Mouse (Mus musculus) ES-CJ7 (cell line): Measurements from ENCODE around the gene Gm14862.
A peak's percentile ranks its signal among the peaks of the same experiment; 100 is the strongest.
"Not testable (repeated sequence)": the region's sequence is repeated elsewhere in the genome, so short reads cannot be mapped to it uniquely, and the experiment has no call there.

Experiments
- DNase-seq: peaks from one replicate; pipeline ENCODE4 v3.0.0; 2011; ENCODE audit warnings: low read depth, low spot score

Gm14862 gene

DNA sequence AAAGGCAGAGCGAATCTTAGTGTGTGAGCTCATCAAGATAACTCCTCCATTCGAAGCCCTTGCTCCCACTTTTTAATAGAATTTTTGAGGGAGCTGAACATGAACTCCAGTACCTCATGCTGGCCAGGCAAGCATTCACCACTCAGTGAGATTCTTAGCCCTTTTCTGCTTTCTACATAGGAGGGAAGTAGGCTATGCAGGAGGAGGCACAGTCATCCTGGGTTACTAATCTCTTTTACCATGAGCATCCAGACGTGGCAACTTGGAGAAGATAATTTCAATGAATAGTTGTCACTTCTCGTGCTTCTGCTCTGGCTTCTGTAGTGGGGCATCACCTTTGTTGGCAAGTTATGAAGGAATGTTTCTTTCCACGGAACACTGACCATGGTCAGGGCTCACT is at the start of gene Gm14862:
Gene Gm14862, minus strand, starts transcription at position 134 of the 400 bp plus-strand sequence.
- no peak for DNase-seq

DNA sequence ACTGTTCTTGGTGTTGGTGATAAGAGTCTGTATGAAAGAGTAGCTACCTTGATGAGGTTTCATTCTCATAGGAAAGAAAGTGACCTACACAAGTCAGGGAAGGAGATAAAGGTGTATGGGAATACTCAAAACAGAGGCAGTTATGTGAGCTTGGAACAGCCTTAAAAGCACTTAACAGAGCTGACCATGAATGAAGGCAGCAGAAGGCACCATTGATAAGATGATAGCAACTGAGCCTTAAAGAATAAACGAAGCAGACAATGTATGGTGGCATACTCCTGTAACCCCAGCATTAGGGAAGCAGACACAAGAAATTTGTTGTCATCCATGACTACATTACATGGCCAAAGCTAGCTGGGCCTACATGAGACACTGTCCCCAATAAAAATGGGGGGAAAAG is 46.8 kb upstream of the Gm14862 start:
- no peak for DNase-seq

DNA sequence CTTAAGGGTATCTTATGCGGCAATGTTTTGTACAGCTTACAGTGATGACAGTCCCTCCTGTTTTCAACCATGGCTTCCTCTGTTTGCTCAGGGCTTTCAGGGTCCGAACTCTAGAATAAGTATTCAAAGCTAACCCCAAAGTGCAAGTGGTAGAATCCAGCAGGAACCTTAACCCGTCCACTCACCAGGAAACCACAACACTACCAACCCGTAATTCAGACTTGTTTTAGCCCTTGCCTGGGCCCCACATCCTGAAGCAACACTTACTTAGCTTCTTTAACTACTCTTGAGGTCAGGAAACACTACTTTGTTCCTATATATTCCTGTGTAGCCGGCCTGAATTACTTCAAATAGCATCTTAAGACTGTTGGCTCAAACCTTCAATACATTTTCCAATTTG is 46.1 kb upstream of the Gm14862 start:
- DNase-seq: no peak

DNA sequence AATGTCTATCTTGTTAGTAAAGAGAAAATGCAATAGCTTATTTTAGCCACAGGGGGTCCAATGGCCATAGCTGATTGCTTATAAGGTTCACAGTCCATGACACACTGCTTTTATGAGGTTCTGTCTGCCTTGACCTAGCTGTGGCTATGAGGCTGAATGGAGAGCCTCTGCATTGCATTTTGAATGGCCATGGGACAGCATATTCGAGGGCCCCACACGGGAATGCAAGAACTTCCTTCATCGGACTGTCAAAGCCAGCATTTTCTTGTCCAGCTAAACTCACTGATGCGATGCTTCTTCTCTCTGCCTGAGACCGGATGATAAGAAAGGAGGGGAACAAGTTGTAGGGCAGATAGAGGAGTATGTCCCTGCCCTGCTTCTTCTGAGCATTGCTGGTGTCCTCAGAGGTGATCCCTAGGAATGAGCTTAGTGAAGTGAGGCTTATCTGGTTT is 41.7 kb upstream of the Gm14862 start:
- DNase-seq: no peak

DNA sequence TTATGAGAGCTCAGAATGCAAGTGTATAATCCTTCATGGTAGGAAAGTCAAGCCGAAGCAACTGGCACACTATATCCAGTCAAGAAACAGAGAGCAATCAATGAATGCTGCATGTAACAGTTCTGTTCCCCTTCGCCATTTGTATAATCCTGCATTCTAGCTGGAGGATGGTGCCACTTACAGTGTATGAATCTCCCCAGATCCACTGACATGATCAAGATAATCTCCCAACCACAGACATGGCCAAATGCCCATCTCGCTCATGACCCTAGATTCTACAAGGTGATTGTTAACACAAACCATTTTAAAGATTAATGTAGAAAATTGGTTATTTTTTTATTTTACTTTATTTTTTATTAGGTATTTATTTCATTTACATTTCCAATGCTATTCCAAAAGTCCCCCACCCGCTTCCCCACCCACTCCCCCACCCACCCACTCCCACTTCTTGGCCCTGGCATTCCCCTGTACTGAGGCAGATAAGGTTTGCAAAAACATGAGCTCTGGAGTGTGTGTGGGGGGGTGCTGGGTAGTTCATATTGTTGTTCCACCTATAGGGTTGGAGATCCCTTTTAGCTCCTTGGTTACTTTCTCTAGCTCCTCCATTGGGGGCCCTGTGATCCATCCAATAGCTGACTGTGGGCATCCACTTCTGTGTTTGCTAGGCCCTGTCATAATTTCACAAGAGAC is 36.6 kb upstream of the Gm14862 start:
- not testable (repeated sequence) for DNase-seq

DNA sequence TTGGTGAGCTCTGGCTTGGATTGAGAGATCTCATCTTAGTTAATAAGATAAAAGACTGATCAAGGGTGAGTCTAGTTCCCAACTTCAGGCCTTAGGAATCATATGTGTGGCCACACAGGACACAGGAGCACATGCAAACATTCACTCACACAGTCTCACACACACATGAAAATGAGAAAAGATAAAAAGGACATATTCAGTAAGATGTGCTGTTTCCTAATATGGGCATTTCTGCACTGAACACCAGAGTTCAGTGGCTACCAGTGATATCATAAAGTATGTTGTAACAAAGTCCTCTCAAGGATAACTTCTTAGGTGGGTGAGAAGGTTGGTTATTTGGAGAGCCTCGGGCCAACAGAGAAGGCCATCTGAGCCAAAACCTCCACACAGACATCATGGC is 26.8 kb upstream of the Gm14862 start, which contains the start of gene H2al1m:
Gene H2al1m, plus strand, starts transcription at position 301 of the 400 bp plus-strand sequence.
- not testable (repeated sequence) for DNase-seq

DNA sequence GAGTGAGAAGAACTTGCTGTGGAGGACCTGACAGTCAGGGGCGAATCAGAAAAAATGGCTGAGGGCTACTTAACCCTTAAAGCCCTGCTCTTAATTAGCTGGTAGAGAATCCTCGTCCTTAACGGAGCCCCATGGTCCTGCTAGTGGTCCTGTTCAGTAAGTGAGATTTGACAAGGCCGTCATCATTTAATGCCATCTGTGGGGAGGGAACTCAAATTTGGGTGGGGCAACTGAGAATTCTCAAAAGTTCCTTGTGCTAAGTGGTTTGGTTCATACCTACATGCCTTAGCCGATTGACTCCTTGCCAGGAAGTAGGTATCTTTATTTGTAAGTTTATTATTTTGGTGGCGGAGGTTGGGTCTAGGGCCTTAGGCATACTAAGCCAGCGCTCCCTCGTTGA is 17.6 kb upstream of the Gm14862 start:
- no peak for DNase-seq

DNA sequence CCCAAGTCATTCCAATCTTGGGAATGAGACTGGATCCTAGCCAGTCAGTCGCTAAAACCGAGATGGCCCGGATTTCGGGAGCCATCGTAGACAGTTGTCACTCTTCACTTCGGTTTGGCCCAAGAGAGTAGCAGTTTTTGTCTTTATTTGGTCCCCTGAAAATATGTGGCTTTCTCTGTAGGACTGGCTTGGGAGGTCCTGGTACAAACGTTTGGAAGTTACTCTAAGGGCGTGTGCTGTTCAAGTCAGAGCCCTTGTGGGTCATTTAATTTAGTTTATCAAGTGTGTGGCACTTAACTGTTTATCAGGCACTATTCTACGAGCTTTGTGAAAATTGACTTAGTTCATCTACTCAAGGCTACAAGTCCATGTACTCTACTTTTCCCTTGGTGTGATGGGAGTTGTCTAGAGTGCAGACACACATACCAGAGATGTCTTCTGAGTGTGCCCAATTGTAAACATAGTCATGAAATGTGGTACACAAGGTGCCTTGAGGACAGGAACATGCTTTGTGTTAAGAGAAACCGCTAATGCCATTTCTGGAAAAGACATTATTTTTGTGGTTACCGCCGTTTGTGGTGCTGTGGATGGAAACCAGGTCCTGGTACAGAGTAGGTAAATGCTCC is 16.8 kb upstream of the Gm14862 start:
- no peak for DNase-seq

DNA sequence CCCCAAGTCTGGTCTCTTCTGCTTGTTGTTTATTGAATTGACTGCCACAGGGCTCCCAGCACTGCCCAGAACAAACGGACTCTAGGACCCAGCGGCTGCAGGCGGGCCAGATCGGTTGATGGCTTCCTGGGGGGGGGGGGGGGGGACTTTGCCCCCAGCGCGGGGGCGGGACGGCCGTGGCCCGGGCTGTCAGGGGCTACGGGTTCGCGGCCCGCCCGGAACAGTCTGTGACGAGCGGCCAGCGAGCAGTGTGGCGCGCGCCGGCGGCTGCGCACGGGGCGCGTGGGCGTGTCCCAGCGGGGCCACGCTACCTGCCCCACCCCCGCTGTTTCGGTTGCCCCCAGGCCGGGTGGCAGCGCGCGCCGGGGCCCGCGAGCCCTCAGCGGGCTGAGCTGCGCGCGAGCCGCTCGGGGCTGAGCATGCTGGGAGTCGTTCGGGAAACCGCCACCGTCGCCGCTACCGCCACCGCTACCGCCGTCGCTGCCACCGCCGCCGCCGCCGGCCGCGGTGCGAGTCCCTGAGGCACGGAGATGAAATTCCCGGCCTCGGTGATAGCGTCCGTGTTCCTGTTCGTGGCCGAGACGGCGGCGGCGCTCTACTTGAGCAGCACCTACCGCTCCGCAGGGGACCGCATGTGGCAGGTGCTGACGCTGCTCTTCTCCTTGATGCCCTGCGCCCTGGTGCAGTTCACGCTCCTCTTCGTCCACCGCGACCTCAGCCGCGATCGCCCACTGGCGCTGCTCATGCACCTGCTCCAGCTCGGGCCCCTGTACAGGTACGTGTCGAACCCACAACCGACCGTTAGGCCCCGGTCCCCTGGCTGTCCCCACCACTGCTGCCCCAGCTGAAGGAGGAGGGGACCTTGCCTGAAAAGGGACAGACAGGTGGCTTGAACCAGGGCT is 16.0 kb upstream of the Gm14862 start, which contains the start of gene Xk:
Gene Xk, plus strand, starts transcription at position 297 of the 902 bp plus-strand sequence.
- DNase-seq: peak; percentile 32

DNA sequence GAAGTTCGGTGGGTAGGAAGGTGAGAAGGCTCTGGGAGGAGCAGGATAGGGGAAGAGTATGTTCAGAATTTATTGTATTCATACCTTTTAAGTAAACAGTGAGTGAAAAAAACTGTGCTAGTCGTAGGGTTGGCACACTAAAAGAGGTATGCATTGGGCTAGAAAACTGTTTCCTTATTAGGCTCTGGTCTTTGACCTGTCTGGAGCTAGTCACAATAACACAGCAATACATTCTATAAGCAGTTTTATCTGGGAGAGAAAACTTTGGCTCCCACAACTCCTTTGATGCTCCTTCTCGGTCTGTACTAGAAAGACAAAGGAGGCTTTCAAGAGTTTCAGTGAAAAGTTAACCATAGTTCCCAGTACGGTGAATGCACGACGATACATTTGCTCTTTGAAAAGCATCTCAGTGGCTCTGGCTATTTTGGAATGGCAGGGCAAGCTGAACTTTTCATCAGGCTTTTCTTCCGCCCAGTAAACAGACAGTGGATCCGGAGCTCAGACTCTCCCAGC is 15.3 kb upstream of the Gm14862 start:
- DNase-seq: no peak

DNA sequence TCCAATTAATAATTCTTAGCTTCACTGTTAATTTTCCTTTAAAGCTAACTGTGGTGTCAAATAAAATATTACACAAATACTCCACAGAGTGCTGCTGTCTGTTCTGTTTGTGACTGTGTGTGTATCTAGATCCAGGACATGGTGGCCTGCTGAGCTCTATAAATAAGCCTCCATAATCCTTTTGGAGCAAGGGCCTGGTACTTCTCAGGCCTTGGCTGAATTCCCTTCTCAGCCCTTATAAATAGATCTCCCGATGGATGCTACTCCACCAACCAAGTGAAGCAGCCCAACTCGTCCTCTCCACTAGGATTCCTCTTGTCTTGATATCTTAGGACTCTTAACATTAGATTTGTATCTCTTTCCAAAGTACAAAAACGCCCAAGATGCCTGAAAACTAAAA is 14.4 kb upstream of the Gm14862 start:
- no peak for DNase-seq

DNA sequence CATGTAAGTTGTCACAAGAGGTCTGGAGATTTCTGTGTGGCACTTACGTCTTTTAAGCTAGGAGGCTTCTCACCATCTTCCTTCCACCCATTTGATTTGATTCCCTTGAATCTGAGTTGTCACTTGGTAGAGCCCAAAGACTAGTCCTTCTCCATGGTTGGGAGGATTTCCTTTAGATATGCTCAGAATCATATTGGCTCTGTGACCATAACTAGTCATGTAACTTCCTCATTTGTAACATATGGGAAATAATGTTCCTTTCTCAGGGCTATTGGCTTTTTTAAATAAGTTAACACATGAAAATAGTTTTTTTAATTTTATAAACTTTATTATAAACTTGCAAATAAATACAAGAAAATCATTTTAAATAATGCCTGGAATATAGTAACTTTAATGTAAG is 2.6 kb upstream of the Gm14862 start:
- DNase-seq: no peak

DNA sequence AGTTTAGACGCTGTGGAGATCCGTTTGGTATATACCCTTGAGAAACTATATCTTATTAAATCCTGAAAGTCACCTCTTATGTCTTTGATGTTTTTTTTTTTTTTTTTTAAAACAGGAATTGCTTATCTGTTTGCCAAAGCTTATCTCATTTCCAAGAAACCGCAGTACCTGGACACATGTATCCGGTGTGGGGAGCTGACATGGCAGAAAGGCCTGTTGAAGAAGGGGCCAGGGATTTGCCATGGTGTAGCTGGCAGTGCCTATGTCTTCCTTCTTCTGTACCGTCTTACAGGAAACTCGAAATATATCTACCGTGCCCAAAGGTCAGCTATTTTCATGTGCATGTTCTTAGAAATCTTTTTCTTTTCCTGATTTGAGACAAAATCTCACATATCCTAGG is 1.1 kb upstream of the Gm14862 start:
- no peak for DNase-seq

DNA sequence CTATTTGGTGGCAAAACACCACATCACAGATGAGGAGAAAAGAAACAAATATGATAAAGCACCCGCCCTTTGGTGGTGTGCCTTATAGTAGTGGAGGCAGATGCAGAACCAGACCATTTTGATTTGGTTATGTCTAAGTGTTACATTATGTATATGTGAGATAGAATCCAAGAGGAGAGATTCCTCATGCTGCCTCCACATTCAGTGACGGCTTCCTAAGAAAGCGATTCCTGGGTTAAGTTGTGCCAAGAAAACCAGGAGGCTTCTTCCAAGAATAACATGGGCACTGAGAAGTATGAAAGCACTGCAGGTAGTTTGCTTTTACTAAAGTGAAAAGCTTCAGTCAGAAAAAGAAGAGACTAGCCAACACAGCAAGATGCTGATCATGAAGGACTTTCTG is 1.8 kb downstream of the Gm14862 start:
- no peak for DNase-seq

DNA sequence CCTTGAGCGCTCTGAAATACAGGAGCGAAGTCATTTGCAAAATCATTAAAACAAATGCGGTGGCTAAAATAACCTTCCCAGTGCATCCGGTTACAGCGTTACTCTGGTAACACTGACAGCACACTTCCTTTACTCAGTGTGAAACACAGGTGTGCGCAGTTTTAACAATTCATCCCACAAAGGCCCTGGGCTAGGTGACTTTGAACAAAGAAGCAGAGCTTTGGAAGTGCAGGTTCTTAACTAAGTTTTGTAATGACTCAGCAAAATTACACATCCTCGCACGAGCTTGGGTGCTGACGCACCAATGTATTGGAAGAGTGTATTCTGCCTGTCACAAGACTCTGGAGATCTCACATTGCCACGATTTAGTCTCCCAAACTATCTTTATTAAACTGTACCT is 2.7 kb downstream of the Gm14862 start:
- DNase-seq: peak; percentile 11

DNA sequence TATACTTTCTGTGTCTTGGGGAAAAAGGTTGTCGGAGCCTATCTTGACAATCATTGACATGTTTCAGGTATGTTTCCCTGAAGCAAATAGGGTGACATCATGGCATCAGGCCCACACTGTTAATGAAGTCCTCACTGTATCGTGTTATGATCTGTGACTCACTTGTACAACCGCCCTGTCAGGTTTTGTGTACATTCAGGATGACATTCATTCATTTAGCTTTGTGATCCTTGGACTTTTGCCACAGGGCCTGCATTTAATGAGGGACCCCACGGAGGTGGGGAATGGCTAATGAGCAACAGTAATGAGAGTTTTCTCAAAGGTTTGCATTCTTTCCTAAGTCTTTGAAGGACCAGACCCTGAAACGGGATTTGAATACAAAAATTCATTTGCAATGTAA is 7.8 kb downstream of the Gm14862 start:
- DNase-seq: no peak

DNA sequence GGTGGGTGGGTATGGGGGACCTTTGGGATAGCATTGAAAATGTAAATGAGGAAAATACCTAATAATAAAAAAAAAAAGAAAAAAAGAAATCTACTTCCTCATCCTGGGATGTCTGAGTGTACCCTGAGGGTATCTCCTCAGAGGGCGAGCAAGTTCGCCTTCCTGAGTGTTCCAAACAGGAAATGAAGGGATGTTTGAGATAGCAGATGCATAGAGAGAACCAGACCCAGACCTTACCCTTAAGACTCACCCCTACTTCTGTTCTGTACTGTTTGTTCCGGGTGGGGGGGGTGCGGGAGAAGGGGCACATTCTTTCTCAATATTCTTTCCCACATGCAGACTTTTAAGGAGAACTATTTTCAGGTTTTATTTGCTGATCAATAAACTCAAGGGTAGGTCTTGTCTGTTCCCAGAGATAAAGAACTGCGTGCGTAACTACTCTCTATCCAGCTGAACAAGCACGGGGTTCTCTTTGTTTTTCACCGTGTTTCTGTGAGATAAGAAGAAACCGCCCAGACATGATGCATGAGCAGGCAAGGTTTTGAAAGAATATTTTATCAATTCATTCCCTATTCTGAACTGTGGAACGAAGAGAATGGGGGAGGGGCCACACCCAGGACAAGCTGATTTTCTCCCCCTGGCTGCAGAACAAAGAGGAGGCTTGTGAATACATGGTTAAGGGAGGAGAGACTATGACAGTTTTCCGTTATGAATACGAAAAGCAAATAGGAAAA is 11.9 kb downstream of the Gm14862 start:
- no peak for DNase-seq

DNA sequence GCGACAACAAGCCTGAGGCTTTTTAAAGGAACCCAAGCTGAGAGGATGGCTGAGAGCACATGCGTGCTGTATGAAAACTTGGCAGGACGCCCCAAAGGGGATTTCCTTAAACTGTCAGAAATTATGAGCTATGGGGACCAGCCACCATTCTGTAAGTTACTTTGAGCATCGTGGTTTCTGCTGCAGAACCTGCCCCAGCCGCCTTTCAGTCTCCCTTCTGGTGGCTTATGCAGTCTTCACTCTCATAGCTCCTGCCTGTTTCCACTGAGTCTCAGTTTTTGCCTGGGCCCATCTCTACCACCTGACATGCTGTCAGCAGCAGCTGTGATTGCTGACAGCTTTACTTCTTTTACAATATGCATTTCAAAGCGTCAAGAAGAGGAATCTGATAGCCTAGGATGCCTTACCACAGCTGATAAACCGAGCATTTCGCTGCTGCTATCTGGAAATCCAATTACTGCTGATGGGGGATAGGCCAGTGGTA is 13.3 kb downstream of the Gm14862 start:
- DNase-seq: no peak

DNA sequence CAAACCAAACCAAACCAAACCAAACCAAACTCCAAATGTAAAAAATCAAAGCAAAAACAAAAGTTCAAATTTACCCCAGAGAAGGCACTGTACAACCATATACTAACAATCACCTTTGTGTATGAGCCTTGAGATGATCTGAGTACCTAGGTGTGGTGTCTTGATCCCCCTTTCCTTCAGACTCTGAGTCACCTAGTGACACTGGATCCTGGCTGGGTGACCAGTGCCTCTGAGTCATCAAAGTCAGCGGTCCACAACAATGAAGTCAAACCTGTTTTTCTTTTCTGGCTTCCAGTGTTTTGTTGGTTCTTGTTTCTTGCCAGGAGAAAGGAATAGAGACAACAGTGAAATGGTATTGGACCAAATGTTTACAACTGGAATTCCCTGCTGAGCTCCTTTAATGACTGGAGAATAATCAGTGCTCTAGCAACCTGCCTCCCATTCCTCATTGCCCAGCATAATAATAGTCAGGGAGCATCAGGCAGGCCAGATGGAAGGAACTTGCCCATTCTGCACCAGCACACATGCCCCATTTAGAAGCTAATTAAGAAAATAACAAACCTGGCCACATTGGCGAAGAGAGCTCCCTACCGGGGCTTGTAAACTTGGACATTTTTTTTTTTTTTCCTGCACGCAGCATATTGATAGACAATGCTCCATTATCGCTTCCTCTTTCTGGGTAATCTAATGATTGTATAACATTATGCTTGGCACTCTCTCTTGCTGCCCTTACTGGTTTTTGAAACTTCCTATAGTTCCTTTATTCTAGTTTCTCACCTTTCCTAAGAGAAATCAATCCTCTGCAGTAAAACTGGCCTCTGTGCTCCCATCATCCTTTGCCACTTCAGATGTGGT is 15.7 kb downstream of the Gm14862 start:
- DNase-seq: no peak

DNA sequence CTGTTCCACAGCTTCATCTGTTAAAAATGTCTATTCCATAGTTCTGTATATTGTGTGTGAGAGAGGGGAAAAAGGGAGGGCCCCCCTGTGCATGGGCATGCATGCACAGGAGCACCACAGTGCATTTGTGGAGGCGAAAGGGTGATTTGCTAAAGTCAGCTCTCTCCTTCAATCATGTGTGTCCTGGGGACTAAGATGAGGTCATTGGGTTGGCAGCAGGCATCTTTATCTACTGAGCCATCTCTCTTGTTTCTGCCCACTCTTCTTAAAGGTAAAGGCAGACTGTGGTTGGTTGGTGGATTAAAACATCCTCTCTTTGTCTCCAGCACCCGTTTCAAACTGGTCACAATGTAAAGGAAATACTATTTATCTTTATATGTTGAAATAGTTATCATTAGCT is 29.6 kb downstream of the Gm14862 start:
- DNase-seq: no peak
